Mouse (Mus musculus): Measurements from ENCODE around the gene Dusp8.

- TF ChIP-seq CTCF (IDR thresholded peaks at IDR 0.05; ENCODE audit: insufficient read depth, low read length) = no peak
- TF ChIP-seq POLR2A (IDR thresholded peaks at IDR 0.05; ENCODE audit: borderline replicate concordance, extremely low read depth, low read depth, low read length) = peak; percentile 65; the same call in 1 of the 2 replicates
Observed at GRCm38 (mm10) chr7:142034198-142034597, 61.4 kb downstream of the Dusp8 start.
